ENCODE assay signal across 22 mouse cellular contexts in genomic region chr13:112737110-112737509, GRCm38 (mm10).
DNase-seq lines count a peak whose midpoint lies in the region; ATAC-seq and TF ChIP-seq lines count a peak whose summit lies in the region.
"Had no signal": no experiment of that assay in that cellular context is flagged by ENCODE, and none has a peak within 500 bp of the region (broad histone marks: within the 10 kb centered on the region; RNA-seq: fewer than 3 reads in every experiment).

No protein-coding gene starts in this region.

- H3K9me3 ChIP-seq in liver, embryonic 12.5 days (replicated peaks) = no peaks in the 10 kb centered on the region
- H3K9me3 ChIP-seq in liver, postnatal 0 days (ENCODE audit: low read length) = no peaks in the 10 kb centered on the region
- H3K9me3 ChIP-seq in lung, embryonic 16.5 days (ENCODE audit: control insufficient read depth, low read length) = no peaks in the 10 kb centered on the region
- H3K9me3 ChIP-seq: embryonic facial prominence, embryonic 13.5 days; embryonic facial prominence, embryonic 15.5 days; forebrain, embryonic 10.5 days; forebrain, embryonic 12.5 days had no signal

- TF ChIP-seq EP300 in liver, postnatal 0 days (IDR thresholded peaks at IDR 0.05; ENCODE audit: low read depth) = no peak

- H3K4me2 ChIP-seq in liver, embryonic 12.5 days = no peak overlapping the region
- H3K4me2 ChIP-seq in liver, postnatal 0 days (ENCODE audit: low read depth, low read length) = no peak overlapping the region
- no peak overlapping the region for H3K4me2 ChIP-seq in lung, embryonic 16.5 days (ENCODE audit: low read depth, low read length)
- H3K4me2 ChIP-seq: embryonic facial prominence, embryonic 13.5 days; embryonic facial prominence, embryonic 15.5 days; forebrain, embryonic 12.5 days had no signal

- 0 out of 2 replicates have a peak, but pooled peaks cover 3% of the 10 kb centered on the region for H3K27me3 ChIP-seq in liver, embryonic 12.5 days (replicated peaks)
- H3K27me3 ChIP-seq in liver, postnatal 0 days (ENCODE audit: insufficient read depth, low read length) = no peaks in the 10 kb centered on the region
- H3K27me3 ChIP-seq in lung, embryonic 16.5 days (ENCODE audit: control insufficient read depth, insufficient read depth, low read depth, low read length) = no peaks in the 10 kb centered on the region
- H3K27me3 ChIP-seq: embryonic facial prominence, embryonic 13.5 days; embryonic facial prominence, embryonic 15.5 days; forebrain, embryonic 12.5 days had no signal

- H3K4me3 ChIP-seq in liver, embryonic 12.5 days = no peak overlapping the region
- no peak overlapping the region for H3K4me3 ChIP-seq in liver, postnatal 0 days (ENCODE audit: low read depth, low read length)
- H3K4me3 ChIP-seq in lung, embryonic 16.5 days (ENCODE audit: low read length) = no peak overlapping the region
- H3K4me3 ChIP-seq: embryonic facial prominence, embryonic 13.5 days; embryonic facial prominence, embryonic 15.5 days; erythroblast, embryonic 14.5 days; forebrain, embryonic 10.5 days; forebrain, embryonic 12.5 days had no signal

- peaks cover 14% of the 10 kb centered on the region for H3K4me1 ChIP-seq in liver, embryonic 12.5 days
- no peaks in the 10 kb centered on the region; the same call in 1 of the 2 replicates for H3K4me1 ChIP-seq in liver, postnatal 0 days (ENCODE audit: insufficient read depth)
- H3K4me1 ChIP-seq in lung, embryonic 16.5 days (replicated peaks; ENCODE audit: control insufficient read depth, insufficient read depth, low read length) = peaks cover 18% of the 10 kb centered on the region
- H3K4me1 ChIP-seq: forebrain, embryonic 12.5 days had no signal

- TF ChIP-seq CTCF in liver, postnatal 0 days (IDR thresholded peaks at IDR 0.05; ENCODE audit: low read depth) = no peak

- peak; percentile 62 for DNase-seq in heart, adult 11 months
- DNase-seq in heart, postnatal 4 days = no peak
- no peak for DNase-seq in liver, postnatal 0 days
- no peak for DNase-seq in lung, postnatal 14 days
- DNase-seq: adrenal gland, adult 2 months; adrenal gland, postnatal 10 days; adrenal gland, postnatal 25 days; cerebellum, adult 11 months; cerebellum, adult 18-20 months; cerebellum, adult 8-10 months; cerebellum, adult 9-11 months; cerebellum, postnatal 14 days; cerebellum, postnatal 36 days; embryo, embryonic 11 days had no signal

- no peak for ATAC-seq in liver, embryonic 12.5 days
- no peak for ATAC-seq in liver, postnatal 0 days
- no peak for ATAC-seq in lung, embryonic 16.5 days (ENCODE audit: low read depth)
- ATAC-seq: forebrain, embryonic 14.5 days had no signal

- H3K9ac ChIP-seq in liver, embryonic 12.5 days = no peak overlapping the region
- H3K9ac ChIP-seq in liver, postnatal 0 days (replicated peaks) = no peak overlapping the region
- H3K9ac ChIP-seq in lung, embryonic 16.5 days (ENCODE audit: low read length) = no peak overlapping the region
- H3K9ac ChIP-seq: embryonic facial prominence, embryonic 13.5 days; embryonic facial prominence, embryonic 15.5 days; forebrain, embryonic 12.5 days had no signal

- 0 out of 2 replicates have a peak overlapping the region, but pooled peaks have one; percentile 6 for H3K27ac ChIP-seq in liver, embryonic 12.5 days
- no peak overlapping the region for H3K27ac ChIP-seq in liver, postnatal 0 days (ENCODE audit: low read depth)
- peak overlapping the region; percentile 19; the same call in 1 of the 2 replicates for H3K27ac ChIP-seq in lung, embryonic 16.5 days (ENCODE audit: low read length)
- H3K27ac ChIP-seq: embryonic facial prominence, embryonic 13.5 days; embryonic facial prominence, embryonic 15.5 days; forebrain, embryonic 10.5 days; forebrain, embryonic 12.5 days had no signal

- WGBS in liver, embryonic 12.5 days (ENCODE audit: insufficient replicate concordance) = 81% methylated on average over 9 of the region's 9 CpGs
- 86% methylated on average over 9 of the region's 9 CpGs for WGBS in liver, postnatal 0 days (ENCODE audit: insufficient replicate concordance)
- 72% methylated on average over 9 of the region's 9 CpGs for WGBS in lung, embryonic 16.5 days

- H3K36me3 ChIP-seq in liver, embryonic 12.5 days = peaks cover 5% of the 10 kb centered on the region; the same call in 1 of the 2 replicates
- 0 out of 2 replicates have a peak, but pooled peaks cover 3% of the 10 kb centered on the region for H3K36me3 ChIP-seq in liver, postnatal 0 days (replicated peaks; ENCODE audit: insufficient read depth, low read length)
- H3K36me3 ChIP-seq in lung, embryonic 16.5 days (ENCODE audit: control insufficient read depth, insufficient read depth, low read length) = no peaks in the 10 kb centered on the region
- H3K36me3 ChIP-seq: embryonic facial prominence, embryonic 13.5 days; embryonic facial prominence, embryonic 15.5 days; forebrain, embryonic 10.5 days; forebrain, embryonic 12.5 days had no signal
